In genomic region chr3:58159384-58159783, GRCm38 (mm10) we compare ENCODE assay signal across 8 mouse cellular contexts.
DNase-seq lines count a peak whose midpoint lies in the region; ATAC-seq and TF ChIP-seq lines count a peak whose summit lies in the region.

No protein-coding gene starts in this region.

- WGBS in cerebellum, adult 2 months, result 51% methylated on average over 3 of the region's 3 CpGs
- 70% methylated on average over 3 of the region's 3 CpGs for WGBS in lung, embryonic 14.5 days
- 62% methylated on average over 3 of the region's 3 CpGs for WGBS in lung, adult 2 months
- 65% methylated on average over 3 of the region's 3 CpGs for WGBS in embryonic facial prominence, embryonic 10.5 days

- no peak overlapping the region for H3K4me2 ChIP-seq in lung, embryonic 14.5 days

- no peaks in the 10 kb centered on the region for H3K4me1 ChIP-seq in cerebellum, adult 2 months (ENCODE audit: control insufficient read depth, insufficient read depth, low read length)
- H3K4me1 ChIP-seq in lung, embryonic 14.5 days (ENCODE audit: insufficient read depth), result no peaks in the 10 kb centered on the region
- H3K4me1 ChIP-seq in lung, adult 2 months (ENCODE audit: control insufficient read depth, insufficient read depth, low read length), result no peaks in the 10 kb centered on the region
- H3K4me1 ChIP-seq in embryonic facial prominence, embryonic 10.5 days, result peaks cover 5% of the 10 kb centered on the region

- DNase-seq in cerebellum, adult 2 months, result no peak
- DNase-seq in lung, embryonic 14.5 days, result peak; percentile 75
- no peak for DNase-seq in lung, adult 2 months
- DNase-seq in embryonic facial prominence, embryonic 10.5 days (ENCODE audit: low spot score), result peak; percentile 23
- peak; percentile 37 to 42 for DNase-seq in kidney, postnatal 36 days
- peak; percentile 79 for DNase-seq in retina, embryonic 14.5 days (ENCODE audit: low spot score)

- no peaks in the 10 kb centered on the region for H3K36me3 ChIP-seq in lung, embryonic 14.5 days (ENCODE audit: insufficient read depth)
- no peaks in the 10 kb centered on the region for H3K36me3 ChIP-seq in embryonic facial prominence, embryonic 10.5 days (replicated peaks)

- ATAC-seq in cerebellum, adult (ENCODE audit: insufficient number of reproducible peaks, low FRiP score, low TSS enrichment), result no peak
- ATAC-seq in lung, embryonic 14.5 days (ENCODE audit: insufficient read depth), result no peak
- no peak for ATAC-seq in megakaryocyte, adult 5-6 weeks (ENCODE audit: poor library complexity, severe bottlenecking)

- H3K9me3 ChIP-seq in lung, embryonic 14.5 days (ENCODE audit: low read depth, low read length), result no peaks in the 10 kb centered on the region
- no peaks in the 10 kb centered on the region for H3K9me3 ChIP-seq in embryonic facial prominence, embryonic 10.5 days

- H3K27ac ChIP-seq in cerebellum, adult 2 months (ENCODE audit: insufficient read depth, low read length), result no peak overlapping the region
- no peak overlapping the region for H3K27ac ChIP-seq in lung, embryonic 14.5 days (ENCODE audit: low read depth)
- H3K27ac ChIP-seq in embryonic facial prominence, embryonic 10.5 days (replicated peaks), result no peak overlapping the region

- H3K4me3 ChIP-seq in cerebellum, adult 2 months (replicated peaks; ENCODE audit: insufficient read depth, low read depth, low read length), result no peak overlapping the region
- H3K4me3 ChIP-seq in lung, embryonic 14.5 days (ENCODE audit: low read depth, low read length), result no peak overlapping the region
- no peak overlapping the region for H3K4me3 ChIP-seq in lung, adult 2 months (replicated peaks; ENCODE audit: extremely low read depth, low read depth, low read length)
- H3K4me3 ChIP-seq in embryonic facial prominence, embryonic 10.5 days, result no peak overlapping the region

- TF ChIP-seq POLR2A in cerebellum, adult 2 months (IDR thresholded peaks at IDR 0.05; ENCODE audit: borderline replicate concordance, insufficient read depth, low read length), result no peak
- no peak for TF ChIP-seq POLR2A in lung, adult 2 months (IDR thresholded peaks at IDR 0.05; ENCODE audit: borderline replicate concordance, extremely low read depth, low read depth, low read length)

- H3K9ac ChIP-seq in lung, embryonic 14.5 days, result no peak overlapping the region

- no peaks in the 10 kb centered on the region for H3K27me3 ChIP-seq in cerebellum, adult 2 months (ENCODE audit: control insufficient read depth, insufficient read depth, low read length)
- H3K27me3 ChIP-seq in lung, embryonic 14.5 days (ENCODE audit: insufficient read depth, low read length), result no peaks in the 10 kb centered on the region
- H3K27me3 ChIP-seq in embryonic facial prominence, embryonic 10.5 days (replicated peaks; ENCODE audit: low read depth, poor library complexity, severe bottlenecking), result peaks cover 15% of the 10 kb centered on the region

- peak; percentile 11; the same call in 1 of the 2 replicates for TF ChIP-seq CTCF in cerebellum, adult 2 months (IDR thresholded peaks at IDR 0.05; ENCODE audit: borderline replicate concordance, insufficient read depth, low read depth, low read length)
- peak; percentile 81 for TF ChIP-seq CTCF in lung, embryonic 14.5 days (IDR thresholded peaks at IDR 0.05; ENCODE audit: low read depth)
- no peak for TF ChIP-seq CTCF in lung, adult 2 months (IDR thresholded peaks at IDR 0.05; ENCODE audit: insufficient read depth, low read length)

Comparison
In these comparisons a context has a peak if more than half of its experiments do, and no peak if none do; other contexts are left out.
1. DNase-seq: peak in lung, embryonic 14.5 days (single experiment), embryonic facial prominence, embryonic 10.5 days (single experiment), kidney, postnatal 36 days (2 of 2) and retina, embryonic 14.5 days (single experiment); none in cerebellum, adult 2 months (0 of 2) and lung, adult 2 months (single experiment).